Mouse (Mus musculus) small intestine, adult 2 months (tissue): Measurements from ENCODE around the gene Gpr65. TPM values are rescaled to one million over a fixed set of nuclear protein-coding genes. Genes with fewer than 3 reads are reported as not detected.

Experiments
- H3K27ac ChIP-seq: fragments of 200-500 bp; 2 replicates; pipeline ENCODE4 v1.5.1; 2012; ENCODE audit warnings: low read depth, low read length, control low read depth, inconsistent platforms; ENCODE audit not compliant: insufficient read depth
- H3K27me3 ChIP-seq: fragments of 200-500 bp; 2 replicates; pipeline ENCODE4 v1.6.1; 2012; ENCODE audit warnings: mild to moderate bottlenecking, moderate library complexity, low read length, inconsistent platforms; ENCODE audit not compliant: control insufficient read depth, insufficient read depth
- H3K36me3 ChIP-seq: fragments of 200-500 bp; 2 replicates; pipeline ENCODE4 v1.6.1; 2012; ENCODE audit warnings: mild to moderate bottlenecking, low read length, control low read depth, inconsistent platforms; ENCODE audit not compliant: control insufficient read depth, insufficient read depth
- H3K4me1 ChIP-seq: fragments of 200-500 bp; 2 replicates; pipeline ENCODE4 v1.6.1; 2012; ENCODE audit warnings: low read length, inconsistent platforms, mixed read lengths; ENCODE audit not compliant: control insufficient read depth, insufficient read depth, insufficient read length
- H3K4me3 ChIP-seq: fragments of 200-500 bp; 2 replicates; pipeline ENCODE4 v1.5.1; 2012; ENCODE audit warnings: low read depth, mild to moderate bottlenecking, control low read depth, inconsistent platforms, low read length, moderate library complexity
- CTCF ChIP-seq: fragments of 200-500 bp; IDR thresholded peaks from 2 replicates; pipeline ENCODE4 v1.5.1; 2012; ENCODE audit warnings: low read depth, mild to moderate bottlenecking, control low read depth, inconsistent platforms, low read length, moderate library complexity, mixed read lengths; ENCODE audit not compliant: insufficient replicate concordance, insufficient read length; ENCODE audit errors: extremely low read depth
- POLR2A ChIP-seq: fragments of 200-500 bp; IDR thresholded peaks from 2 replicates; pipeline ENCODE4 v1.6.1; 2012; ENCODE audit warnings: low read depth, mild to moderate bottlenecking, control low read depth, inconsistent platforms, low read length, moderate library complexity
- WGBS: fragments of 180-500 bp; shearing (Covaris S2); methylation state at CpG from one replicate; pipeline ENCODE4 v1.1.7; 2018; 5-methylcytosine and 5-hydroxymethylcytosine counted together
- polyA plus RNA-seq: library from polyadenylated mRNA; depleted of rRNA; stranded (reverse); fragments of >200 nt; gene quantifications from 2 replicates; pipeline ENCODE4 v1.2.3, GENCODE M21; 2012

Gene Gpr65
- polyA plus RNA-seq, 1 experiment, result 1.1 TPM

DNA sequence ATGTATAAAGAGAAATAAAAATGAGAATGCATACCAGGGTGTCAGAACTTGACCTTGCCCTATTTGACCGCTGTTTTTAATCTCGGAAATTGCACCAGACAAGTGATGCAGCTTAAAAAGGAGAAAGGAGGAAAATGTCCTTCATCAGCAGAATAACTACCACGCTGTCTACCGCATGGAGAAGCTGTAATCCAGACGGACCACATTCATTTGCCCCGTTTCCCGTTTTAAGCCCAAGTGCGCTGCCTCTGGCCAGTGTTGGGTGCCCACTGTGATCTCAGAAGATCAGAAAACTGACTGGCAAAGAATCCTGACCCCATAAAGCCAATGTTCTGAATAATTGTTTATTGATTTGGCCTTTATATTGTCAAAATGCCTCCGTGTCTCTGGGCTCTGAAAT lies 2.7 kb upstream of the Gpr65 start:
- Histone ChIP-seq H3K27ac (no peak overlapping the region), H3K4me1 (no peaks in the 10 kb centered on the region), H3K36me3 (no peaks in the 10 kb centered on the region), H3K27me3 (no peaks in the 10 kb centered on the region), H3K4me3 (no peak overlapping the region)
- TF ChIP-seq CTCF (no peak), POLR2A (no peak)
- WGBS, result 81% methylated on average over 9 of the region's 9 CpGs

DNA sequence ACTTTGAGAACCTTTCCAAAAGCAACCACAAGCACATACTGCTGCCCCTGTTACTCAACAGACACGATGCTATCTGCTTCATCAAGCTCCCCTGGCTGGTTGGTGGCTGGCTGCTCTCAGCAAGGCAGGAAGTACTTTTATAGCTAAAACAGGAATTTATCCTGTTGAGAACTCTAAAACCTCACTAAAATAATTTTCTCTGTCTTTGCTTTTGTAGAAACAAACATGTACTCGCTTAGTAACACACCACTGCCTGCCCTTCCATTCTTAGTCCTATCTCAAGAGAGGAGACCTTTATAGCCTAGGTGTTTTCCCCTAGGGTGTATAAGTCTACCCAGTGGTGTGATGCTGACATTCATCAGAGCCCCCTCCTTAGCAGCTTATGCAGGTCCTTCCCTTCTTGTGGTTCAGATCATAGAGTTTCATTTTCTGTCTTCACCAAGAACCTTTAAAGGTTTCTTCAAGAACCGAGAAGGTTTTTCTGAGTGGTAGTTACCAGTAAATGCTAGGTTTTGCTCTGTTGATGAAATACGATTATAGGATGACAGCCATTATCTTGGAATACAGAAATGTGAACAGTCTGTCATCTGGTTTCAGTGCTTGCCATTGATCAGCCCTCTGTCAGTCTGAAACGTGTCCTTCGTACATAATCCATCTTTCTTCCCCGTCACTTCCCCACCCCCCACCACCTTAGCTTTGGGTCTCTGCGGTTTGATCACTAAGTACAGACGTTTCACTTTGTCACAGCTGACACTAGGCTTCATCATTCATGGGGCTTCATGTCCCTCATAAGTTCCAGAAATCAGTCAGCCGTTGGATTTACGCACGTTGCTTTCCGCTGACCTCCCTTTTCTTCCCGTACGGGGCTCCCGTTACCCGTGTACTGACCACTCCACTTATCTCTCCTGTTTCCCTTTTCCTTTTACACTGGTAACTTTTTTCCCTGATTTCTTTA lies 1.6 kb downstream of the Gpr65 start:
- H3K27ac ChIP-seq, result peak overlapping the region; percentile 39
- TF ChIP-seq POLR2A, result no peak
- TF ChIP-seq CTCF, result no peak

DNA sequence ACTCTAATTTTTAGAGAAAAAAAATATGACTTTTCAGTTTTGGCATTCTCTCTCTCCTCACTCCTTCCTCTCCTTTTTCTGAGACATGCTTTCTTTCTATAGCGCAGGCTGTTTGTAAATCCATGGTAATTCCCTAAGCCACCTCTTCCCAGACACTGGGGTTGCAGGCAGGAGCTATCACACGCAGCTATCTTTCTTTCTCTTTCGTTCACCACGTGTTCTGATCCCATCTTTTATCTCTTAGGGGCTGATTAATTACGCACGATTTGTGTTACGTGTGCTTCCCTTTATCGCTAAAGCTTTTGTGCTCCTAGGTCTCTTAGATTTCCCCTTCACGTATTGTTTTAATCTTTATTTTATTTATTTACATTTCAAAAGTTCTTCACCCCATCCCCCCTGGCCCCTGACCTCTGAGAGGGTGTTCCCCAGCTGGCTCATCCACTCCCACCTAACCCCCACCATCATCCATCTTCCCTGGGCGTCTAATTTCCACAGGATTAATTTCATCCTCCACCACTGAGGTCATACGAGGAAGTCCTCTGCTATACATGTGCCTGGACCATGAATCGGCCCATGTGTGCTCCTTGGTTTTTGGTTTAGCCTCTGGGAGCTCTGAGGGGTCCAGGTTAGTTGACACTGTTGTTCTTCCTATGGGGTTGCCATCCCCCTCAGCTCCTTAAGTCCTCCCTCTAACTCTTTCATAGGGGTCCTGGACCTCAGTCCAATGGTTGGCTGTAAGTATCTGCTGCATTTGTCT lies 2.6 kb downstream of the Gpr65 start:
- no peak for TF ChIP-seq POLR2A
- TF ChIP-seq CTCF, result no peak
- 51% methylated on average over 12 of the region's 12 CpGs for WGBS
- Histone ChIP-seq H3K36me3 (no peaks in the 10 kb centered on the region; the same call in 1 of the 2 replicates), H3K27ac (no peak overlapping the region), H3K4me1 (no peaks in the 10 kb centered on the region), H3K27me3 (no peaks in the 10 kb centered on the region), H3K4me3 (no peak overlapping the region)

More for the DNA sequence above, 1.6 kb downstream of the Gpr65 start:
- H3K4me1 ChIP-seq, result no peaks in the 10 kb centered on the region
- H3K4me3 ChIP-seq, result peak overlapping the region; percentile 44
- 64% methylated on average over 17 of the region's 17 CpGs for WGBS
- H3K36me3 ChIP-seq, result no peaks in the 10 kb centered on the region; the same call in 1 of the 2 replicates
- no peaks in the 10 kb centered on the region for H3K27me3 ChIP-seq

DNA sequence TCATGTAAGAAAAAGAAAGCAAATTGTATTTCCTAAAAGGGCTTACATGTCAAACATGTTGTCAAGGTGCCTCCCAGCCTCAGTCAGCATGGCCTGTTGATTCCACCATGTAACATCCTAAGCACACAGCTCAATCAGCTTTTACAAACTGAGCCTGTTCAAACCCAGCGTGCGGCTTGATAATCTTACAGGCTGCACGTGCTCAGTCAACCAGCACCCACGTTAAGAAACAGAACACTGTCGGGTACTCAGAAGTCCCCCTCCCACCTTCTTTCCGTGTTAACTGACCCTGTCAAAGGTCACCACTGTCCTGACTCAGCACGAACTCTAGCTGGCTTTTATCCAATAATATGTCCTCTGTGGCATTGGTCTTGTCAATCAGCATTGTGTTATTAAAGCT lies 4.0 kb downstream of the Gpr65 start:
- Histone ChIP-seq H3K36me3 (no peaks in the 10 kb centered on the region; the same call in 1 of the 2 replicates), H3K27ac (no peak overlapping the region), H3K4me1 (no peaks in the 10 kb centered on the region), H3K27me3 (no peaks in the 10 kb centered on the region), H3K4me3 (no peak overlapping the region)
- 64% methylated on average over 7 of the region's 7 CpGs for WGBS
- TF ChIP-seq POLR2A (no peak), CTCF (no peak)

DNA sequence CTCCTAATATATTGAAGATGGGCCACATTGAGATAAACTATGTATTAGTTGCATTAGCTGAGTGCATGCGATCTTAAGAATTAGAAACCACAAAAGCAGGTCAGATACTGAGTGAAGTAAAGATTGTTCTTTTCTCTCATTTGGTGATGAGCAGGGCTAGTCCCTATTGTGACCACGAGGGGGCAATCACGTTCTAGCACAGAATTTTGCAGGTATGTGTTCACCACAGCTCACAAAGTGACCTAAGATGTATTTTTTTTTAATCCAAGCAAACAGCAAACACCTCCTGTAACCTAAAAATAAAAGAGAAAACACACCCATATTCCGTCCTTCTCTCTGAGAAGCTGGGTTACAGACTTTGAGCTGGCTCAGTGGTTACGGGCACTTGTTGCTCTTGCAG lies 12.1 kb downstream of the Gpr65 start:
- WGBS, result 31% methylated on average over 5 of the region's 5 CpGs
- no peaks in the 10 kb centered on the region for H3K27me3 ChIP-seq
- H3K27ac ChIP-seq, result no peak overlapping the region
- H3K36me3 ChIP-seq, result no peaks in the 10 kb centered on the region
- TF ChIP-seq POLR2A (no peak), CTCF (no peak)
- H3K4me1 ChIP-seq, result no peaks in the 10 kb centered on the region
- H3K4me3 ChIP-seq, result no peak overlapping the region

DNA sequence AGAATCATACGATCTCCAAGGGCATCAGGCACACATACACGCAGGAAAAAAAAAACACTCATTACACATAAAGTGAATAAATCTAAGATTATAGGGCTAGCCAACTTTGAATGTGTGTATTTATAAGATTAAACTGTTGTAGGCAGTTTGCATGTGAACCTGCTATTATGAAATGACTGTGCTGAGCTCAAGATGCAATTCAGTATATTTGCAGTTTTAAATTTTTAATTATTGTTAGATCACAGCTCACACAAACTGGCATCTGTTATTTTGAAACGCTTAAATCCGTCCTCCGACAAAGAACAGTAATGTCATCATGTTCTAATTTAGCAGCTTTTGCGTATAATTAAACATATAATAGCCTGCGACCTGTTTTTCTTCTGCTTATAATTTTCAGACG lies 12.6 kb downstream of the Gpr65 start:
- no peaks in the 10 kb centered on the region for H3K4me1 ChIP-seq
- H3K27ac ChIP-seq, result no peak overlapping the region
- no peaks in the 10 kb centered on the region for H3K27me3 ChIP-seq
- TF ChIP-seq CTCF (no peak), POLR2A (no peak)
- 70% methylated on average over 8 of the region's 8 CpGs for WGBS
- no peak overlapping the region for H3K4me3 ChIP-seq
- no peaks in the 10 kb centered on the region for H3K36me3 ChIP-seq
